Mouse (Mus musculus) liver, embryonic 16.5 days (tissue): ENCODE data around the gene Wdr18. TPM values are rescaled to one million over a fixed set of nuclear protein-coding genes. Genes with fewer than 3 reads are reported as not detected.
A peak's percentile ranks its signal among the peaks of the same experiment; 100 is the strongest.

Source experiments
- ATAC-seq: fragments of 200-750 bp; cut with Nextera tagmentation; 2 replicates; pipeline ENCODE4 v1.8.0; 2017; ENCODE audit warnings: low read depth, mild to moderate bottlenecking, moderate number of reproducible peaks, moderate library complexity
- H3K27ac ChIP-seq: fragments of 300-500 bp; sonication (generic); 2 replicates; pipeline ENCODE4 v1.5.1; 2014; ENCODE audit warnings: mild to moderate bottlenecking, low read length
- H3K27me3 ChIP-seq: fragments of 300-500 bp; sonication (generic); 2 replicates; pipeline ENCODE4 v1.6.1; 2014; ENCODE audit warnings: low read depth, low read length, mixed read lengths; ENCODE audit not compliant: control insufficient read depth, insufficient read depth
- H3K36me3 ChIP-seq: fragments of 300-500 bp; sonication (generic); 2 replicates; pipeline ENCODE4 v1.6.1; 2014; ENCODE audit warnings: mild to moderate bottlenecking; ENCODE audit not compliant: control insufficient read depth, insufficient read depth
- H3K4me1 ChIP-seq: fragments of 300-500 bp; sonication (generic); 2 replicates; pipeline ENCODE4 v1.6.1; 2014; ENCODE audit warnings: low read depth, low read length, mixed read lengths; ENCODE audit not compliant: control insufficient read depth
- H3K4me2 ChIP-seq: fragments of 300-500 bp; sonication (generic); 2 replicates; pipeline ENCODE4 v1.6.1; 2014; ENCODE audit warnings: low read depth, low read length, mixed read lengths
- H3K4me3 ChIP-seq: fragments of 300-500 bp; sonication (generic); 2 replicates; pipeline ENCODE4 v1.5.1; 2014; ENCODE audit warnings: low read depth, mild to moderate bottlenecking, low read length
- H3K9ac ChIP-seq: fragments of 300-500 bp; sonication (generic); 2 replicates; pipeline ENCODE4 v1.6.1; 2014; ENCODE audit warnings: low read depth, low read length
- H3K9me3 ChIP-seq: fragments of 300-500 bp; sonication (generic); replicated peaks from 2 replicates; pipeline ENCODE4 v1.6.1; 2016; ENCODE audit warnings: low read length; ENCODE audit not compliant: control insufficient read depth
- WGBS: fragments of 180-500 bp; shearing (Covaris S2); extraction: QIAGEN DNeasy Blood & Tissue Kit; methylation state at CpG from one replicate; pipeline ENCODE4 v1.1.7; 2014; ENCODE audit not compliant: insufficient replicate concordance; 5-methylcytosine and 5-hydroxymethylcytosine counted together
- polyA plus RNA-seq: library from polyadenylated mRNA; unstranded; fragments of >200 nt; fragmentation: Nextera tagmentation; extraction: Ambion mirVana; gene quantifications from 2 replicates; pipeline ENCODE4 v1.2.1, GENCODE M21; 2015

The Wdr18 gene
- polyA plus RNA-seq, 1 experiment from 2014 or later = 42.2 TPM

GRCm38 (mm10) chr10:79987771-79988505 is 28.0 kb downstream of the Wdr18 start:
- Histone ChIP-seq H3K4me1 (peaks cover 45% of the 10 kb centered on the region), H3K9me3 (no peaks in the 10 kb centered on the region; the same call in 1 of the 2 replicates), H3K9ac (peak overlapping the region; percentile 58), H3K27me3 (peaks cover 28% of the 10 kb centered on the region), H3K4me3 (peak overlapping the region; percentile 64), H3K36me3 (peaks cover 4% of the 10 kb centered on the region; the same call in 1 of the 2 replicates), H3K27ac (peak overlapping the region; percentile 99), H3K4me2 (peak overlapping the region; percentile 71)
- WGBS = 18% methylated on average over 27 of the region's 27 CpGs
- no peak for ATAC-seq

- H3K9me3 ChIP-seq = no peaks in the 10 kb centered on the region; the same call in 1 of the 2 replicates
- ATAC-seq = no peak
- H3K36me3 ChIP-seq = peaks cover 4% of the 10 kb centered on the region; the same call in 1 of the 2 replicates
- H3K4me1 ChIP-seq = peaks cover 39% of the 10 kb centered on the region
- peak within 1 kb of the TSS; percentile 64 for H3K4me3 ChIP-seq
- H3K9ac ChIP-seq = peak within 1 kb of the TSS; percentile 58
- peak within 1 kb of the TSS; percentile 71 for H3K4me2 ChIP-seq
- WGBS = under 1% methylated on average over 59 of the region's 59 CpGs
- peaks cover 28% of the 10 kb centered on the region for H3K27me3 ChIP-seq
- H3K27ac ChIP-seq = peak within 1 kb of the TSS; percentile 99
These were observed 28.7 kb downstream of the Wdr18 start, which contains the start of gene Cnn2 for GRCm38 (mm10) chr10:79988506-79989271. Gene Cnn2 (plus strand): TSS chr10:79988584.

GRCm38 (mm10) chr10:79989272-79989786 is 29.4 kb downstream of the Wdr18 start:
- 43% methylated on average over 8 of the region's 8 CpGs for WGBS
- peak overlapping the region; percentile 58; the same call in 1 of the 2 replicates for H3K9ac ChIP-seq
- no peak for ATAC-seq
- H3K36me3 ChIP-seq = peaks cover 4% of the 10 kb centered on the region; the same call in 1 of the 2 replicates
- H3K9me3 ChIP-seq = no peaks in the 10 kb centered on the region; the same call in 1 of the 2 replicates
- H3K4me1 ChIP-seq = peaks cover 39% of the 10 kb centered on the region
- H3K27ac ChIP-seq = no peak overlapping the region
- H3K4me3 ChIP-seq = peak overlapping the region; percentile 64
- H3K4me2 ChIP-seq = peak overlapping the region; percentile 28
- H3K27me3 ChIP-seq = peaks cover 28% of the 10 kb centered on the region

GRCm38 (mm10) chr10:79989870-79990269 is 29.9 kb downstream of the Wdr18 start:
- H3K27me3 ChIP-seq = peaks cover 28% of the 10 kb centered on the region
- peak overlapping the region; percentile 64 for H3K4me3 ChIP-seq
- no peaks in the 10 kb centered on the region; the same call in 1 of the 2 replicates for H3K9me3 ChIP-seq
- 53% methylated on average over 15 of the region's 15 CpGs for WGBS
- no peak for ATAC-seq
- H3K27ac ChIP-seq = no peak overlapping the region; the same call in 1 of the 2 replicates
- H3K4me1 ChIP-seq = peaks cover 42% of the 10 kb centered on the region
- peak overlapping the region; percentile 28 for H3K4me2 ChIP-seq
- H3K9ac ChIP-seq = no peak overlapping the region
- peaks cover 4% of the 10 kb centered on the region; the same call in 1 of the 2 replicates for H3K36me3 ChIP-seq

GRCm38 (mm10) chr10:79991099-79991498 is 31.1 kb downstream of the Wdr18 start:
- Histone ChIP-seq H3K9ac (no peak overlapping the region), H3K4me2 (no peak overlapping the region), H3K36me3 (peaks cover 4% of the 10 kb centered on the region; the same call in 1 of the 2 replicates), H3K9me3 (no peaks in the 10 kb centered on the region; the same call in 1 of the 2 replicates), H3K27me3 (peaks cover 28% of the 10 kb centered on the region), H3K27ac (no peak overlapping the region), H3K4me3 (no peak overlapping the region), H3K4me1 (peaks cover 45% of the 10 kb centered on the region)
- no peak for ATAC-seq
- 68% methylated on average over 12 of the region's 12 CpGs for WGBS

GRCm38 (mm10) chr10:79991548-79991947 is 31.6 kb downstream of the Wdr18 start:
- WGBS = 81% methylated on average over 6 of the region's 6 CpGs
- no peak overlapping the region for H3K4me3 ChIP-seq
- no peak overlapping the region for H3K27ac ChIP-seq
- H3K9ac ChIP-seq = no peak overlapping the region
- H3K27me3 ChIP-seq = peaks cover 28% of the 10 kb centered on the region
- H3K4me1 ChIP-seq = peaks cover 41% of the 10 kb centered on the region
- H3K4me2 ChIP-seq = no peak overlapping the region
- no peak for ATAC-seq
- peaks cover 4% of the 10 kb centered on the region; the same call in 1 of the 2 replicates for H3K36me3 ChIP-seq
- no peaks in the 10 kb centered on the region; the same call in 1 of the 2 replicates for H3K9me3 ChIP-seq

- no peak for ATAC-seq
- Histone ChIP-seq H3K36me3 (peaks cover 4% of the 10 kb centered on the region; the same call in 1 of the 2 replicates), H3K4me1 (peaks cover 24% of the 10 kb centered on the region), H3K27me3 (peaks cover 6% of the 10 kb centered on the region), H3K4me2 (peak overlapping the region; percentile 17; the same call in 1 of the 2 replicates), H3K9me3 (no peaks in the 10 kb centered on the region; the same call in 1 of the 2 replicates), H3K4me3 (no peak overlapping the region), H3K27ac (peak overlapping the region; percentile 61), H3K9ac (peak overlapping the region; percentile 19; the same call in 1 of the 2 replicates)
- 48% methylated on average over 16 of the region's 16 CpGs for WGBS
These were observed 34.6 kb downstream of the Wdr18 start for GRCm38 (mm10) chr10:79994397-79995115.

- peaks cover 4% of the 10 kb centered on the region; the same call in 1 of the 2 replicates for H3K36me3 ChIP-seq
- peak overlapping the region; percentile 34; the same call in 1 of the 2 replicates for H3K4me2 ChIP-seq
- no peaks in the 10 kb centered on the region for H3K27me3 ChIP-seq
- peak overlapping the region; percentile 31; the same call in 1 of the 2 replicates for H3K27ac ChIP-seq
- H3K9ac ChIP-seq = no peak overlapping the region
- H3K4me3 ChIP-seq = no peak overlapping the region
- H3K4me1 ChIP-seq = peaks cover 27% of the 10 kb centered on the region
- WGBS = 37% methylated on average over 1 of the region's 1 CpGs
- no peak for ATAC-seq
- H3K9me3 ChIP-seq = no peaks in the 10 kb centered on the region; the same call in 1 of the 2 replicates
These were observed 35.7 kb downstream of the Wdr18 start for GRCm38 (mm10) chr10:79995636-79996035.
